Mouse (Mus musculus): ENCODE data around the gene Acsm5. TPM values are rescaled to one million over a fixed set of nuclear protein-coding genes. Genes with fewer than 3 reads are reported as not detected.
"Not testable (repeated sequence)": the region's sequence is repeated elsewhere in the genome, so short reads cannot be mapped to it uniquely, and the experiment has no call there.

Gene Acsm5
- total RNA-seq, 2 experiments from 2014 or later, result 0.41 to 0.77 TPM

GRCm38 (mm10) chr7:119550471-119551222 is 31.4 kb downstream of the Acsm5 start:
- no peak overlapping the region for H3K4me3 ChIP-seq
- intact Hi-C loops (cut with DNase I), result no loop called here
- no peak for DNase-seq (ENCODE audit: extremely low spot score in 1 of 2, low spot score in 2 of 2)
- TF ChIP-seq CTCF (IDR thresholded peaks at IDR 0.05), result no peak
- no peak overlapping the region for H3K27ac ChIP-seq

DNA sequence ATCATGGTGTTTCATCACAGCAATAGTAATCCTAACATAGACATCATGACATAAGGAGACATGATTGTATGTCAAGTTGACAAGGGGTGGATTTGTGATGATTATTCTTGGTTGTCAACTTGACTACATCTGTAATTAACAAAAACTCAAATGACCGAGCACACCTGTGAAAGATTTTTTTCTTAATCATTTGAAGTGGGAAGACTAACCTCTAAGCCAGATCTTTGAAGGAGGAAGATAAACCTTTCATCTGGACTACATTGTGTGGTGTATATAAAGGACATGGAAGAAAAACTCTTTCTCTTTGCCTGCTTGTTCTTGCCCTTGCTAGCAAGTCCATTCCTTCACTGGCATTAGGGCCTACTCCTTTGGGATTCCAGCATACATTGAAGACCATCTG is 34.8 kb downstream of the Acsm5 start, which contains the start of gene Acsm2:
Gene Acsm2 (plus strand): TSS at position 301 of the 400 bp plus-strand sequence.
- H3K4me3 ChIP-seq, result no peak within 1 kb of the TSS
- intact Hi-C loops (cut with DNase I), result no loop called here
- no peak within 1 kb of the TSS for H3K27ac ChIP-seq
- DNase-seq (ENCODE audit: extremely low spot score in 1 of 2, low spot score in 2 of 2), result no peak
- TF ChIP-seq CTCF (IDR thresholded peaks at IDR 0.05), result no peak

DNA sequence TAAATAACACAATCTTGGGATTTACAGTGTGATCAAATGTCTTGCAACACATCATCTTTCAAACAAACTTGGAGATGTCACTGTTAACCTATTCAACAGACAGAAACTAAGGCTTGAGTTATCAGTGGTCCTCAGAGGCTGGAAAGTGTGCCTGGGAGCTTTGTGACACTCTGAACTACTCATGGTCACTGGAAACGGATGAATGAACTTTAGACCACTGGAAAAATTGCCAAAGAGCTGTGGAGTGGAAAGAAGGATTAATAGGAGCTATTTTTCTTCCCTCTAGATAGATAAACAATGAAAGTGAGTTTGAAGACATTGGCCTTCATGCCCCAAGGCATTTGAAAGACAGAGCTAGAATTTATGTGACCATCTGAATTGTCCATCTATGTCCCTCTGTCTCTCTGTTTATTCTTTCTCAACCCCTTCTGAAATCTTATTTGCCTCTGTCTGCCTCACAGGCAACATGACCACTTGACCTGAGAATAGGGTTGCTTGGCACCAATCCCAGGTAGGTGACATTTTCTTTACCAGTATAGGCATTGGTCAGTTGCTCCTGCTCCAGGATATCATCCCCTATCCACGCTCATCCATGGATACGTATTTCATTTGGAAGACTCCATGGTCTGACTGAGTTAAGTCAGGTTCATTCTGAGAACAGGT is 40.7 kb downstream of the Acsm5 start:
- no peak for TF ChIP-seq CTCF (IDR thresholded peaks at IDR 0.05)
- intact Hi-C loops (cut with DNase I), result no loop called here
- no peak for DNase-seq (ENCODE audit: extremely low spot score in 1 of 2, low spot score in 2 of 2)
- Histone ChIP-seq H3K27ac (no peak overlapping the region), H3K4me3 (no peak overlapping the region)

GRCm38 (mm10) chr7:119560452-119560835 is 41.2 kb downstream of the Acsm5 start:
- intact Hi-C loops (cut with DNase I), result no loop called here
- no peak overlapping the region for H3K4me3 ChIP-seq
- H3K27ac ChIP-seq, result no peak overlapping the region
- no peak for TF ChIP-seq CTCF (IDR thresholded peaks at IDR 0.05)
- no peak for DNase-seq (ENCODE audit: extremely low spot score in 1 of 2, low spot score in 2 of 2)

DNA sequence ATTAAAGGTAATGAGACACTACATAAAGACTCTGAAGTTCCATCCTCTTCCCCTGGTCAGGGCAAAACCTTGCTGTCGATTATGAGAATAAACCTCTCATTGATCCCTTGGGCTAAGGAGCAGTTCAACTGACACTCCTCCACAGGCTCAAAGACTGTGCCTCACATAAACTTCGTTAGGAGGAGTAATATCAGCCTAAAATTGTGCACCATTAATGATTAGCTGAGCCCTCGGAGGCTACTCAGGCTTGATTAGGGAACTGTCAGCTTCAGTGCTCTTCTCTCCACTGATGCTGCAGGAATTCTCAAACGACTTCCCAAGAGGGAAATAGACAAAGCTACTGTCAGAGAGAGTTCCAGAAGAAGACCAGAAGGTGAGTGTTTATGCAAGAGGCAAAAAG is 42.2 kb downstream of the Acsm5 start:
- DNase-seq (ENCODE audit: extremely low spot score in 1 of 2, low spot score in 2 of 2), result no peak
- intact Hi-C loops (cut with DNase I), result no loop called here

DNA sequence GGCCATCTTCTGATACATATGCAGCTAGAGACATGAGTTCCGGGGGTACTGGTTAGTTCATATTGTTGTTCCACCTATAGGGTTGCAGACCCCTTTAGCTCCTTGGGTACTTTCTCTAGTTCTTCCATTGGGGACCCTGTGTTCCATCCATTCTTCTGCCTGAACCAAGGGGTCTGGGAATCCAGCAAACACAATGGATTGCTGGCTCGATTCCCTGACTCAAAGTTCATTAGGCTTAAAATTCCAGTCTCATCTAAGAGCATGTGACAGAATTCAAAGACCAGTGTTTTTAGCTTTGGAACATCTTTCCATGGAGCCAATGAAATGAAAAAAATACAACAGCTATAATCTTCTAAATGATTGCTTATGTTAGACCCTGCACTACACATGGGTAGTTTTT is 43.2 kb downstream of the Acsm5 start:
- DNase-seq (ENCODE audit: extremely low spot score in 1 of 2, low spot score in 2 of 2); H3K27ac ChIP-seq; H3K4me3 ChIP-seq; intact Hi-C loops (cut with DNase I): not testable (repeated sequence)

More for the DNA sequence above, 42.2 kb downstream of the Acsm5 start:
- no peak for TF ChIP-seq CTCF (IDR thresholded peaks at IDR 0.05)
- Histone ChIP-seq H3K4me3 (no peak overlapping the region), H3K27ac (no peak overlapping the region)

GRCm38 (mm10) chr7:119594530-119595107 is 75.4 kb downstream of the Acsm5 start:
- TF ChIP-seq CTCF (IDR thresholded peaks at IDR 0.05), result no peak
- Histone ChIP-seq H3K27ac (no peak overlapping the region), H3K4me3 (no peak overlapping the region)
- intact Hi-C loops (cut with DNase I), result no loop called here
- DNase-seq (ENCODE audit: extremely low spot score in 1 of 2, low spot score in 2 of 2), result no peak

Other genes with a start within 250 kb of the Acsm5 start
- not detected for gene Gp2, start 60.2 kb upstream of the Acsm5 start, total RNA-seq (2021)
- gene Umod, start 40.2 kb upstream of the Acsm5 start, total RNA-seq (2021), result not detected
- gene Pdilt, start 4.0 kb downstream of the Acsm5 start, total RNA-seq (2021), result not detected
- gene Acsm2, start 34.9 kb downstream of the Acsm5 start, total RNA-seq (2021), result not detected
- not detected for gene Acsm1, start 87.6 kb downstream of the Acsm5 start, total RNA-seq (2021)
- gene Acsm4, start 170.6 kb downstream of the Acsm5 start, total RNA-seq (2021), result not detected
- 10 to 100 TPM; 43.0 to 44.6 TPM for gene Thumpd1, start 201.3 kb downstream of the Acsm5 start, total RNA-seq (2021)
- gene Acsm3, start 241.5 kb downstream of the Acsm5 start, total RNA-seq (2021), result not detected